42 mouse cellular contexts compared by ENCODE assay signal in the genomic region with DNA sequence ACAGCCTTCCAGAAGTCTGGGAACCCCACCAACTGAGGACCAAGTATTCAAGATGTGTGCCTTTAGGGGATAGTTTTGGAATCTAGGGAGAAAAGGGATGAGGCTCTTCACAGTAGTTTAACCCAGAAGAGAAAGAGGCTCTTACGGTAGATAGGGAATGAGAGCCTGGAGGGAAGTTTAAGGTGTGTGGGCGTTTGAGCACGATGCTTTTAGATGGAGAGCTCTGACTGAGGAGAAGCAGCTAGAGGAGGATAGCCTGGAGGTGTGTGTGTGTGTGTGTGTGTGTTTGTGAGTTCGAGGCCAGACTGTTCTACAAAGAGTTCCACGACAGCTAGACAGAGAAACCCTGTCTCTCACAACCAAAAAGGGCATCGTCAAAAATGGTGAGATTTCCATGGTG. TPM values are rescaled to one million over a fixed set of nuclear protein-coding genes. Genes with fewer than 3 reads are reported as not detected.
"Had no signal": no experiment of that assay in that cellular context is flagged by ENCODE, and none has a peak within 500 bp of the region (broad histone marks: within the 10 kb centered on the region; RNA-seq: fewer than 3 reads in every experiment).

No protein-coding gene starts in this region.

- ATAC-seq: hindbrain, embryonic 16.5 days; hindbrain, postnatal 0 days; inflammation-experienced regulatory T-cells, adult 6 months; intestine, embryonic 15.5 days; intestine, embryonic 16.5 days; intestine, postnatal 0 days had no signal

- H3K27ac ChIP-seq: heart, embryonic 13.5 days; heart, embryonic 15.5 days; hindbrain, embryonic 10.5 days; hindbrain, embryonic 12.5 days; hindbrain, embryonic 13.5 days; hindbrain, embryonic 14.5 days; hindbrain, embryonic 15.5 days; hindbrain, postnatal 0 days; intestine, embryonic 15.5 days; kidney, embryonic 15.5 days; kidney, postnatal 0 days; layer of hippocampus, adult 2 months; left cerebral cortex, adult 2 months had no signal

- H3K4me3 ChIP-seq: heart, embryonic 12.5 days; heart, embryonic 13.5 days; heart, embryonic 15.5 days; hindbrain, embryonic 10.5 days; hindbrain, embryonic 12.5 days; hindbrain, embryonic 13.5 days; hindbrain, embryonic 15.5 days; intestine, embryonic 15.5 days; kidney, embryonic 15.5 days; layer of hippocampus, adult 2 months; left cerebral cortex, adult 2 months had no signal

- DNase-seq: heart, postnatal 10 days; heart, postnatal 14 days; heart, postnatal 36 days; heart, postnatal 4 days; kidney, adult 11 months; kidney, adult 18-20 months; kidney, adult 2 months; kidney, adult 8-10 months; kidney, adult 9 months; kidney, postnatal 10 days; kidney, postnatal 14 days; kidney, postnatal 25 days; kidney, postnatal 36 days; kidney, postnatal 4 days; layer of hippocampus, adult 9-11 months; layer of hippocampus, postnatal 36 days had no signal

RNA-seq across cellular contexts. Expression of a gene that starts 47.0 kb away (rescaled TPM):
- total RNA-seq: heart, postnatal 10 days; heart, postnatal 14 days; heart, postnatal 25 days; heart, postnatal 36 days; heart, postnatal 4 days; hematopoietic stem cell, adult 5-6 weeks; hindbrain, postnatal 0 days; layer of hippocampus, adult 18-20 months; layer of hippocampus, adult 2 months; layer of hippocampus, adult 8-10 months; layer of hippocampus, postnatal 14 days; layer of hippocampus, postnatal 25 days; layer of hippocampus, postnatal 36 days had no signal

RNA-seq across cellular contexts. Expression of a gene that starts 59.0 kb away (rescaled TPM):
- total RNA-seq: heart, postnatal 10 days; heart, postnatal 14 days; heart, postnatal 25 days; heart, postnatal 36 days; heart, postnatal 4 days; hematopoietic stem cell, adult 5-6 weeks; hindbrain, postnatal 0 days; layer of hippocampus, adult 18-20 months; layer of hippocampus, adult 2 months; layer of hippocampus, adult 8-10 months; layer of hippocampus, postnatal 14 days; layer of hippocampus, postnatal 25 days; layer of hippocampus, postnatal 36 days; left cerebral cortex, adult 18-20 months; left cerebral cortex, adult 8-10 months had no signal
